In the genomic region with DNA sequence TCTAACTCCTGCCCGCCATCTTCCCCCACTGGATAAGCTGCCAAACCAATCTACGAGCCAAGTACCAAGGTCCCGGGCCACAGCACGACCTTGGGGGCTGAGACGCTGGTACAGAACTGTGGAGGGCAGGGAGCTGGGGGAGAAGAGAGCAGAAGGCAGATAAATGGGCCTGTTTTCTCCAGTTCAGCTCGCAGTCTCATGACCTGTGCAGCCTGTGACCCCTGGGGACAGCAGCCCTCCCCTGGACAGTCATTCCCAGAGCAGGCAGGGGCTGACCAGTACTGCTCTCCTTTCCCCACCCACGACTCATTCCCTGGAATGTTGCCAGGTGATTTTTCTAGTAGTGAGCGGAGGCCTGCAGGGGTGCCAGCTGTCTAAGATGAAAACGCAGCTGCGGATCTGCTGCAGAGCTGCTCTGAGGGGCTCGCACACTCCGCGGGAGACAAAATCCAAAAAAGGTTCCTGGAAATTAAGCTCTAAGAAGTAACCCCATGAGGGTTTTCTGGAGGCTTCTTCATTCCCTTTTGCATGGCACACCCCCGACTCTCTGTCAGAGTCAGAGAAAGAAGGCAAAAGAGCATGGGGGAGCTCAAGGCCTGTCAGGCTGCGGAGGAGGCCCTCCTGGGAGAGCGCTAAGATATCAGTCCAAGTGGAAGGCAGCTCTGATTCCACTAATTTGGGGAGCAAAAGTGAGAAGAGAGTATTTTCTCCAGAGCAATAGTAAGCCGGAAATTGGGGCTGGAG, we compare ENCODE assay signal across 8 mouse cellular contexts. TPM values are rescaled to one million over a fixed set of nuclear protein-coding genes. Genes with fewer than 3 reads are reported as not detected.
A peak's percentile ranks its signal among the peaks of the same experiment; 100 is the strongest.
DNase-seq lines count a peak whose midpoint lies in the region; ATAC-seq and TF ChIP-seq lines count a peak whose summit lies in the region.

No protein-coding gene starts in this region.

- no peak overlapping the region for H3K4me3 ChIP-seq in kidney, embryonic 15.5 days (replicated peaks)
- no peak overlapping the region for H3K4me3 ChIP-seq in kidney, adult 2 months (ENCODE audit: insufficient read depth, low read depth, low read length)
- H3K4me3 ChIP-seq in embryonic facial prominence, embryonic 15.5 days (replicated peaks): no peak overlapping the region
- H3K4me3 ChIP-seq in limb, embryonic 13.5 days: no peak overlapping the region

- H3K36me3 ChIP-seq in kidney, embryonic 15.5 days: peaks cover 22% of the 10 kb centered on the region
- peaks cover 7% of the 10 kb centered on the region; the same call in 1 of the 2 replicates for H3K36me3 ChIP-seq in kidney, adult 2 months (ENCODE audit: control insufficient read depth, insufficient read depth, low read length)
- H3K36me3 ChIP-seq in embryonic facial prominence, embryonic 15.5 days: 0 out of 2 replicates have a peak, but pooled peaks cover 11% of the 10 kb centered on the region
- peaks cover 14% of the 10 kb centered on the region for H3K36me3 ChIP-seq in limb, embryonic 13.5 days

- ATAC-seq in kidney, embryonic 15.5 days (replicated peaks; ENCODE audit: low FRiP score): peak; percentile 49; the same call in 1 of the 2 replicates
- peak; percentile 77 for ATAC-seq in embryonic facial prominence, embryonic 15.5 days (ENCODE audit: insufficient number of reproducible peaks, low FRiP score, low TSS enrichment, low read depth)
- ATAC-seq in limb, embryonic 13.5 days (ENCODE audit: low FRiP score, low read depth): peak; percentile 16; the same call in 1 of the 2 replicates
- ATAC-seq in megakaryocyte, adult 5-6 weeks (ENCODE audit: poor library complexity, severe bottlenecking): no peak

- peaks cover 37% of the 10 kb centered on the region for H3K4me1 ChIP-seq in kidney, embryonic 15.5 days
- H3K4me1 ChIP-seq in kidney, adult 2 months (ENCODE audit: control insufficient read depth, insufficient read depth, low read length): peaks cover 5% of the 10 kb centered on the region; the same call in 1 of the 2 replicates
- peaks cover 38% of the 10 kb centered on the region for H3K4me1 ChIP-seq in embryonic facial prominence, embryonic 15.5 days
- H3K4me1 ChIP-seq in limb, embryonic 13.5 days: peaks cover 29% of the 10 kb centered on the region

- 39% methylated on average over 17 of the region's 17 CpGs for WGBS in kidney, embryonic 15.5 days
- 47% methylated on average over 17 of the region's 17 CpGs for WGBS in kidney, adult 2 months
- 39% methylated on average over 17 of the region's 17 CpGs for WGBS in embryonic facial prominence, embryonic 15.5 days
- 47% methylated on average over 17 of the region's 17 CpGs for WGBS in limb, embryonic 13.5 days

- H3K9ac ChIP-seq in kidney, embryonic 15.5 days: no peak overlapping the region
- H3K9ac ChIP-seq in embryonic facial prominence, embryonic 15.5 days: no peak overlapping the region
- H3K9ac ChIP-seq in limb, embryonic 13.5 days: peak overlapping the region; percentile 53; the same call in 1 of the 2 replicates

- no peak for TF ChIP-seq POLR2A in kidney, adult 2 months (IDR thresholded peaks at IDR 0.05; ENCODE audit: low read depth, low read length)

- H3K4me2 ChIP-seq in kidney, embryonic 15.5 days: no peak overlapping the region
- H3K4me2 ChIP-seq in embryonic facial prominence, embryonic 15.5 days (replicated peaks): no peak overlapping the region
- 0 out of 2 replicates have a peak overlapping the region, but pooled peaks have one; percentile 3 for H3K4me2 ChIP-seq in limb, embryonic 13.5 days (replicated peaks)

- TF ChIP-seq CTCF in kidney, adult 2 months (conservative IDR thresholded peaks at IDR 0.05; ENCODE audit: insufficient read depth, insufficient read length, low read depth, low read length): no peak

- H3K27ac ChIP-seq in kidney, embryonic 15.5 days: peak overlapping the region; percentile 70
- no peak overlapping the region for H3K27ac ChIP-seq in kidney, adult 2 months (ENCODE audit: insufficient read depth, low read depth, low read length)
- H3K27ac ChIP-seq in embryonic facial prominence, embryonic 15.5 days (replicated peaks): peak overlapping the region; percentile 34; the same call in 1 of the 2 replicates
- peak overlapping the region; percentile 22; the same call in 1 of the 2 replicates for H3K27ac ChIP-seq in limb, embryonic 13.5 days

- no peak for DNase-seq in kidney, adult 2 months
- peak; percentile 87 for DNase-seq in adrenal gland, adult 2 months
- no peak for DNase-seq in layer of hippocampus, adult 8-10 months (ENCODE audit: low spot score in 2 of 2)
- no peak for DNase-seq in cerebellum, adult 18-20 months

- H3K27me3 ChIP-seq in kidney, embryonic 15.5 days: 0 out of 2 replicates have a peak, but pooled peaks cover 6% of the 10 kb centered on the region
- H3K27me3 ChIP-seq in kidney, adult 2 months (replicated peaks; ENCODE audit: control insufficient read depth, insufficient read depth, low read length): no peaks in the 10 kb centered on the region
- no peaks in the 10 kb centered on the region for H3K27me3 ChIP-seq in embryonic facial prominence, embryonic 15.5 days
- H3K27me3 ChIP-seq in limb, embryonic 13.5 days: no peaks in the 10 kb centered on the region

- H3K9me3 ChIP-seq in kidney, embryonic 15.5 days (replicated peaks): no peaks in the 10 kb centered on the region
- H3K9me3 ChIP-seq in embryonic facial prominence, embryonic 15.5 days (replicated peaks): no peaks in the 10 kb centered on the region
- no peaks in the 10 kb centered on the region for H3K9me3 ChIP-seq in limb, embryonic 13.5 days

RNA-seq across cellular contexts. Expression of gene Spsb1, which starts 23.1 kb away (rescaled TPM):
- polyA plus RNA-seq in kidney, embryonic 15.5 days (2015; fragmentation: Nextera tagmentation; extraction: Ambion mirVana): 11.7 and 12.7 TPM in 2 replicates
- polyA plus RNA-seq in kidney, adult 2 months (2012; rRNA removed): 6.5 and 6.7 TPM in 2 replicates
- total RNA-seq in adrenal gland, adult 2 months (2021): 10 to 100 TPM; 22.2 to 29.5 TPM
- polyA plus RNA-seq in adrenal gland, adult 2 months (2012; rRNA removed): 26.3 and 26.9 TPM in 2 replicates
- 17.5 and 18.2 TPM in 2 replicates for polyA plus RNA-seq in embryonic facial prominence, embryonic 15.5 days (2015; fragmentation: Nextera tagmentation; extraction: Ambion mirVana)
- polyA plus RNA-seq in limb, embryonic 13.5 days (2015; fragmentation: Nextera tagmentation; extraction: Ambion mirVana): 18.1 and 22.3 TPM in 2 replicates
- total RNA-seq in megakaryocyte, adult 5-6 weeks (2015): 0.11 TPM in 1 of 2 replicates, not detected in the other
- total RNA-seq in megakaryocyte, adult 5-6 weeks (2017): 0.22 TPM in 1 of 2 replicates, not detected in the other
- 10 to 100 TPM; 19.4 to 41.1 (median 33.3) TPM for total RNA-seq in layer of hippocampus, adult 8-10 months (2022)

RNA-seq across cellular contexts. Expression of gene H6pd, which starts 30.9 kb away (rescaled TPM):
- 17.8 and 18.5 TPM in 2 replicates for polyA plus RNA-seq in kidney, embryonic 15.5 days (2015; fragmentation: Nextera tagmentation; extraction: Ambion mirVana)
- 137 and 161 TPM in 2 replicates for polyA plus RNA-seq in kidney, adult 2 months (2012; rRNA removed)
- 100 to 1,000 TPM; 120 to 197 TPM for total RNA-seq in adrenal gland, adult 2 months (2021)
- polyA plus RNA-seq in adrenal gland, adult 2 months (2012; rRNA removed): 146 and 154 TPM in 2 replicates
- polyA plus RNA-seq in embryonic facial prominence, embryonic 15.5 days (2015; fragmentation: Nextera tagmentation; extraction: Ambion mirVana): 12.1 and 12.2 TPM in 2 replicates
- polyA plus RNA-seq in limb, embryonic 13.5 days (2015; fragmentation: Nextera tagmentation; extraction: Ambion mirVana): 11.1 and 11.2 TPM in 2 replicates
- total RNA-seq in megakaryocyte, adult 5-6 weeks (2015): 14.4 and 16.1 TPM in 2 replicates
- 26.1 and 32.7 TPM in 2 replicates for total RNA-seq in megakaryocyte, adult 5-6 weeks (2017)
- total RNA-seq in layer of hippocampus, adult 8-10 months (2022): 10 to 100 TPM; 11.9 to 14.4 (median 14.1) TPM
